Mouse (Mus musculus) lung, postnatal 0 days (tissue): ENCODE data around the gene Yy1. TPM values are rescaled to one million over a fixed set of nuclear protein-coding genes. Genes with fewer than 3 reads are reported as not detected.
A peak's percentile ranks its signal among the peaks of the same experiment; 100 is the strongest.

Source experiments
- ATAC-seq: fragments of 200-750 bp; cut with Nextera tagmentation; 2 replicates; pipeline ENCODE4 v1.8.0; 2017; ENCODE audit warnings: moderate library complexity
- DNase-seq: peaks from one replicate; pipeline ENCODE4 v3.0.0-alpha.2; 2016; ENCODE audit warnings: low spot score
- H3K27ac ChIP-seq: fragments of 300-500 bp; sonication (generic); 2 replicates; pipeline ENCODE4 v1.5.1; 2014; ENCODE audit warnings: antibody characterized with exemption, mild to moderate bottlenecking, low read length, mixed read lengths
- H3K27me3 ChIP-seq: fragments of 300-500 bp; sonication (generic); replicated peaks from 2 replicates; pipeline ENCODE4 v1.6.1; 2014; ENCODE audit warnings: low read length, mixed read lengths; ENCODE audit not compliant: insufficient read depth
- H3K36me3 ChIP-seq: fragments of 300-500 bp; sonication (generic); 2 replicates; pipeline ENCODE4 v1.6.1; 2014; ENCODE audit warnings: low read length, mixed read lengths; ENCODE audit not compliant: insufficient read depth
- H3K4me1 ChIP-seq: fragments of 300-500 bp; sonication (generic); 2 replicates; pipeline ENCODE4 v1.6.1; 2014; ENCODE audit warnings: antibody characterized with exemption, low read depth, low read length, mixed read lengths; ENCODE audit not compliant: insufficient read depth
- H3K4me2 ChIP-seq: fragments of 300-500 bp; sonication (generic); replicated peaks from 2 replicates; pipeline ENCODE4 v1.6.1; 2014; ENCODE audit warnings: low read depth, mild to moderate bottlenecking, low read length, moderate library complexity, mixed read lengths
- H3K4me3 ChIP-seq: fragments of 300-500 bp; sonication (generic); 2 replicates; pipeline ENCODE4 v1.5.1; 2014; ENCODE audit warnings: low read depth, low read length
- H3K9ac ChIP-seq: fragments of 300-500 bp; sonication (generic); replicated peaks from 2 replicates; pipeline ENCODE4 v1.6.1; 2014; ENCODE audit warnings: low read depth, mild to moderate bottlenecking
- H3K9me3 ChIP-seq: fragments of 300-500 bp; sonication (generic); 2 replicates; pipeline ENCODE4 v1.6.1; 2016; ENCODE audit warnings: low read length, mixed read lengths
- CTCF ChIP-seq: IDR thresholded peaks from 2 replicates; pipeline ENCODE4 v1.5.1; 2016; ENCODE audit warnings: antibody characterized with exemption, mild to moderate bottlenecking
- EP300 ChIP-seq: IDR thresholded peaks from 2 replicates; pipeline ENCODE4 v1.6.1; 2016; ENCODE audit warnings: antibody characterized with exemption, mild to moderate bottlenecking, control low read depth
- WGBS: fragments of 180-500 bp; shearing (Covaris S2); extraction: QIAGEN DNeasy Blood & Tissue Kit; methylation state at CpG from one replicate; pipeline ENCODE4 v1.1.7; 2014; 5-methylcytosine and 5-hydroxymethylcytosine counted together
- polyA plus RNA-seq: library from polyadenylated mRNA; unstranded; fragments of >200 nt; fragmentation: Nextera tagmentation; extraction: Ambion mirVana; gene quantifications from 2 replicates; pipeline ENCODE4 v1.2.1, GENCODE M21; 2015

The Yy1 gene
- polyA plus RNA-seq, 1 experiment from 2014 or later, result 13.7 TPM

DNA sequence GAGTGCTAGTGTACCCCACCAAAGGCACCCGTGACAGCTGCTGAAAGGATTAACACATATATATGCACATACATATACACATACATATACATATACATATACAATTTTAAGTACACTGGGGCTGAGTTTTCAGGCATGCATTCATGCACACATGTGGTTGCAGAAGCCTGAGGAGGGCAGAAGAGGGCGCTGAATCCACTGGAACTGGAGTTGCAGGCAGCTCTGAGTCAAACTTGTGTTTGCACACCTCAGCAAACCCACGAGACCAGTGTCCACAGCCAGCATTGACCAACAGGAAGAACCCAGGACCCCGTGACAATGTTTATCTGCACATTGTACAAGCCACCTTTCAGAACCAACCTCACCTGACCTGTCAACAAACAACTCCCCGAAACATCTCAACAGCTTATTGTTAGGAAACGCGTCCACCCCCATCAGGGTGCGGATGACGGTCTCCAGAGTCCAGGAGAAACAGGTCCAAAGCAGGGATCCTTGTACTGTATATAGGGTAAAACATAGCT is 32.2 kb upstream of the Yy1 start:
- H3K27ac ChIP-seq, result peak overlapping the region; percentile 66; the same call in 1 of the 2 replicates

DNA sequence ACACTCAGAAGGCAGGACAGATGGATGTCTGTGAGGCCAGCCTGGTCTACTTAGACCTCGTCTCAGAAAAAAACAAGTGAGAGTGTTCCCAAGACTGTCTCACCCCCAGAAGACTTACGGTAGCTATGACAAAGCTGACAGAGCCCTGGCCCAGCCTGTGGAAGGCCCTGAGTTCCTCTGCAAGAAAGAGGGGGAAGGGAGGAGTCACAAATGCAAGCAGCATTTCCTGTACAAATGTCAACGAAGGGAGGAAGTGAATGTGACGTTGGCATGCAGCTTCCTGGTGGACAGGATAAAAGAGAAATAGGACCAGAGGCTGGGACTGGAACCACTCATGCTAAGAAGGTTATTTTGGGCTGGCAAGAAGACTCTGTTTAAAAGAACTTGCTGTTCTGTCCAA is 31.6 kb upstream of the Yy1 start:
- Histone ChIP-seq H3K27ac (peak overlapping the region; percentile 66), H3K9ac (no peak overlapping the region), H3K4me1 (peaks cover 2% of the 10 kb centered on the region; the same call in 1 of the 2 replicates), H3K4me2 (no peak overlapping the region), H3K36me3 (no peaks in the 10 kb centered on the region), H3K4me3 (no peak overlapping the region), H3K9me3 (no peaks in the 10 kb centered on the region), H3K27me3 (no peaks in the 10 kb centered on the region)
- DNase-seq, result peak; percentile 89
- peak; percentile 86 for TF ChIP-seq EP300
- TF ChIP-seq CTCF, result no peak
- ATAC-seq, result peak; percentile 12
- WGBS, result 21% methylated on average over 4 of the region's 4 CpGs

More for the DNA sequence above, 32.2 kb upstream of the Yy1 start:
- TF ChIP-seq EP300 (no peak), CTCF (peak; percentile 71)
- no peaks in the 10 kb centered on the region for H3K36me3 ChIP-seq
- no peaks in the 10 kb centered on the region for H3K4me1 ChIP-seq
- ATAC-seq, result no peak
- no peaks in the 10 kb centered on the region for H3K27me3 ChIP-seq
- no peaks in the 10 kb centered on the region for H3K9me3 ChIP-seq
- H3K4me3 ChIP-seq, result no peak overlapping the region
- WGBS, result 53% methylated on average over 9 of the region's 9 CpGs
- H3K9ac ChIP-seq, result no peak overlapping the region
- H3K4me2 ChIP-seq, result no peak overlapping the region
- peak; percentile 74 for DNase-seq

DNA sequence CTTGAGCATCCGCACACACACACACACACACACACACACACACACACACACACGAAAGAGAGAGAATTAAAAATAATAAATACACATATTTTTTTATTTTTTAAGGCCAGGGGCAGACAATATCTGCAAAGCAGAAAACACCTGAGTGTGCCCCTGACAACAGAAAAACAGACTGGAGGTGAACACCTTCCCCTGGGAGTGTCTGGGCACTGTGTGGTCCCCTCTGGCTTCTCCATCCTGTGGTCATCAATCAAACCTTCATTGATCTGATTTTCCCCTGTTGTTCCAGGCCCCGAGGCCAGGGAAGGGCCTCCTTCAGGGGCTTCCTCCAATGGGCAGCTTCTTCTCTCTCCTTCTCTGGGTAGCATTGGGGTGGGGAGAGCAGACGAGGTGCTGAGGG is 31.1 kb upstream of the Yy1 start:
- no peak for ATAC-seq
- Histone ChIP-seq H3K36me3 (no peaks in the 10 kb centered on the region), H3K27me3 (no peaks in the 10 kb centered on the region), H3K4me3 (no peak overlapping the region), H3K4me2 (no peak overlapping the region), H3K9me3 (no peaks in the 10 kb centered on the region), H3K27ac (peak overlapping the region; percentile 66), H3K9ac (no peak overlapping the region), H3K4me1 (peaks cover 6% of the 10 kb centered on the region)
- TF ChIP-seq CTCF, result no peak
- no peak for TF ChIP-seq EP300
- 57% methylated on average over 4 of the region's 4 CpGs for WGBS
- DNase-seq, result no peak

DNA sequence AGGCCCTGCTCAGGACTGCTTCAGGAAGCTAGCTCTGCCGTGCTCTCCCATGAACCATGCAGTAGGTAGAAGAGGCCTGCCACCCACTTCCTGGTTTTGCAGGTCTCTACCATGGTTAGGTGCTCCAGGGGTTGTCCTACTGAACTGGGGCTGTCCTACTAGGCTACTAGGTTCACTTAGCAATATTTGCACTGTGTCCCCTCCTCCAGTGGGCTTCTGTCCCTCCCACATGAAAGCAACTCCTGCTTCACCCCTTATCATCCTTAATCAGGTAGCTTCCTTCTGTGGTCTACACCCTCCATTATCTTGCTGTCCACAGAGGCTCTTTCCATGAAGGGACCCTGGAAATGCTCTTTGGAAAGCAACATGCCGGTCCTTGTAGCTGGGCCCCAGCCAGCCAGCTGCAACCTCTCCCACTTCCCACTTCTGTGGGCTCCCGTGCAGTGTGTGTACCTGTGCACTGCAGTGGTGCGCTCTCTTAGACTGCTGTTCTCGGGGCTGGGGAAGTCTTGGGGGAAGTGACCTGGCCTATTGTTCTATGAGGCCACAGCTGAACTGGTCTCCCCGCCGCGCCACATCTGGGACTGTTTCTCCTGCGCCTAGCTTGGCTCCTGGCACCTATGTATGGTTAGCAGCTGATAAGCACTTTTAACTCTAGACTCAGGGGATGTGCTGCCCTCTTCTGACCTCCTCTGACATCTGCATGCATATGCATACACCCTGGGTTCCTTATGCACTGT is 29.5 kb upstream of the Yy1 start:
- Histone ChIP-seq H3K4me3 (no peak overlapping the region), H3K27me3 (no peaks in the 10 kb centered on the region), H3K27ac (no peak overlapping the region), H3K4me1 (peaks cover 8% of the 10 kb centered on the region), H3K9me3 (no peaks in the 10 kb centered on the region), H3K9ac (no peak overlapping the region), H3K36me3 (no peaks in the 10 kb centered on the region), H3K4me2 (no peak overlapping the region)
- TF ChIP-seq CTCF (peak; percentile 69), EP300 (no peak)
- 45% methylated on average over 9 of the region's 9 CpGs for WGBS
- DNase-seq, result peak; percentile 75
- peak; percentile 33 for ATAC-seq

DNA sequence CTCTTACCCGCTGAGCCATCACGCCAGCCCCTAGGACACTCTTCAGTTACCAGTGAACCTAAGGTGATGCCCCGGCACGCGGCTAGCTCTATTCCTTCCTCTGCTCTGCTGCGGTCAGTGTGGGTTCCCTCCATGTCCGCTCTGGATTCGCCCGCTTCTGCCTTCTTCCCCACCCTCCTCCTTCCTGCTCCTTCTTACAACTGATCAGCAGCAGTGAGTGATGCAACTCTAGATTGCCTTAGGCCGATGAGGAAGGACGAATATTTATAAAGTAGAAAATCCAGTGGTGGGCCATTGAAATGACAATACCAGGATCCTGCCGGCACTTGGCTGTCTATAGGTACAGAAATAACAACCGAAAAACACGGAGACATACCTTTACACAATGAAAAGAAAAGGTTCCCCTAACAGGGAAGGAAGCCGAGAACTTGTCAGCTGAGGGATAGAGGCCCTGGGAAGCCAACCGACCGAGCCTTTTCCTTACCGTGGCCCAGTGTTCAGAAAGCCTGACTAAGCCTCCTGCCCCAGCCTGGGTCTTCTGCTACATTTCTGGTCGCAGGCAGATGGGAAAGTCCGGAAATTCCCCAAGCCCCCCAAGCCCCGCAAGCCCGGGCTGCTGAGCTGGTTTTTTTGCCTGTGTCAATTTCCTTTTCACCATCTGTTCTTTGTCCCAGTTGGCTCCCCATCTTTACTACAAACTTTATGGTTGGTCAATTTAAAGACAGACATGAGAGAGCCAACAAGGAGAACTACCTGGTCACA is 27.7 kb upstream of the Yy1 start:
- no peaks in the 10 kb centered on the region for H3K27me3 ChIP-seq
- WGBS, result 65% methylated on average over 22 of the region's 22 CpGs
- H3K27ac ChIP-seq, result peak overlapping the region; percentile 96
- H3K4me2 ChIP-seq, result peak overlapping the region; percentile 72
- no peaks in the 10 kb centered on the region for H3K9me3 ChIP-seq
- peaks cover 8% of the 10 kb centered on the region for H3K4me1 ChIP-seq
- no peaks in the 10 kb centered on the region for H3K36me3 ChIP-seq
- TF ChIP-seq CTCF, result no peak; the same call in 1 of the 2 replicates
- no peak for TF ChIP-seq EP300
- peak; percentile 38 for DNase-seq
- peak overlapping the region; percentile 32 for H3K4me3 ChIP-seq
- peak overlapping the region; percentile 37 for H3K9ac ChIP-seq
- no peak for ATAC-seq

DNA sequence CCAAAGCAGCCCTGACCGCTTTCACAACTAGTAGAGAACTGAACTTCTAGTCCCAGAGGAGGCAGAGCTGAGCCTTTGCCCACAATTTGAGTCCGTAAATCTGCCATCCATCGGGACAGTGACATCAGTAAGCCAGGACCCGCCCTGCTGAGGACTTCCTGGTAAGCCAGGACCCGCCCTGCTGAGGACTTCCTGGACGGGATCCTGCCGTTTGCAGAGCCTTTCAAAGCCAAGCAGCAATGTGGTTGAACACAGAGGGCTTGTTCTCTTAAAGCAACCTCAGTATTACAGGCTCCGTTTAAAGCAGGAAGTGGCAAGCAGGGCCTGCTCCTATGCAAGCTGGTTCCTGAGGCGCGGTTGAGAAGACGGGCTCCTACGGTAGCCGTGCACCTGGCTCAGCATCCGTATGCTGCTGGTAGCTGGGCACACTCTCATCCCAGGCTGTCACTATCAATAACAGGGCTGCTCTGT is 27.0 kb upstream of the Yy1 start:
- Histone ChIP-seq H3K36me3 (no peaks in the 10 kb centered on the region), H3K4me1 (peaks cover 8% of the 10 kb centered on the region), H3K4me2 (peak overlapping the region; percentile 72), H3K27ac (peak overlapping the region; percentile 96), H3K9me3 (no peaks in the 10 kb centered on the region), H3K4me3 (peak overlapping the region; percentile 32), H3K9ac (peak overlapping the region; percentile 37), H3K27me3 (no peaks in the 10 kb centered on the region)
- DNase-seq, result peak; percentile 93
- peak; percentile 92 for ATAC-seq
- TF ChIP-seq CTCF (peak; percentile 33; the same call in 1 of the 2 replicates), EP300 (peak; percentile 79)
- WGBS, result 17% methylated on average over 14 of the region's 14 CpGs
